Mouse (Mus musculus): ENCODE data around the gene Epgn.

- no peak for TF ChIP-seq CTCF (IDR thresholded peaks at IDR 0.05; ENCODE audit: borderline replicate concordance, insufficient read depth, low read length)
- no peak for TF ChIP-seq POLR2A (IDR thresholded peaks at IDR 0.05; ENCODE audit: low read depth, low read length)
Observed at GRCm38 (mm10) chr5:91015216-91015615, 12.0 kb upstream of the Epgn start.

Data from embryonic fibroblast, embryonic 13.5 days (primary cell).